Mouse (Mus musculus): ENCODE measurements around the gene Rpl41. TPM values are rescaled to one million over a fixed set of nuclear protein-coding genes. Genes with fewer than 3 reads are reported as not detected.
A peak's percentile ranks its signal among the peaks of the same experiment; 100 is the strongest.

Gene Rpl41
- total and polyA plus RNA-seq, 2 experiments from 2014 or later, result 617 to 2,108 TPM

- Histone ChIP-seq H3K27ac (ENCODE audit: low read depth) (no peak overlapping the region), H3K27me3 (ENCODE audit: control insufficient read depth, insufficient read depth, low read length) (no peaks in the 10 kb centered on the region), H3K4me1 (ENCODE audit: control insufficient read depth, insufficient read depth) (no peaks in the 10 kb centered on the region), H3K36me3 (replicated peaks; ENCODE audit: control insufficient read depth, insufficient read depth, low read length) (peaks cover 14% of the 10 kb centered on the region; the same call in 1 of the 2 replicates), H3K9me3 (replicated peaks; ENCODE audit: control insufficient read depth, low read length) (no peaks in the 10 kb centered on the region), H3K4me2 (ENCODE audit: low read depth, low read length) (no peak overlapping the region), H3K9ac (replicated peaks; ENCODE audit: low read depth, low read length) (no peak overlapping the region), H3K4me3 (ENCODE audit: low read depth, low read length) (no peak overlapping the region)
- WGBS, result 87% methylated on average over 2 of the region's 2 CpGs
- DNase-seq (ENCODE audit: low spot score), result no peak
- TF ChIP-seq CTCF (IDR thresholded peaks at IDR 0.05; ENCODE audit: low read depth) (peak; percentile 10; the same call in 1 of the 2 replicates), EP300 (IDR thresholded peaks at IDR 0.05; ENCODE audit: low read depth) (no peak)
- ATAC-seq (ENCODE audit: insufficient read depth, low read depth), result no peak
These were observed 26.0 kb upstream of the Rpl41 start for GRCm38 (mm10) chr10:128575063-128575462.

- under 1% methylated on average over 58 of the region's 58 CpGs for WGBS
- Histone ChIP-seq H3K36me3 (replicated peaks; ENCODE audit: control insufficient read depth, insufficient read depth, low read length) (peaks cover 33% of the 10 kb centered on the region), H3K9ac (replicated peaks; ENCODE audit: low read depth, low read length) (peak within 1 kb of the TSS; percentile 91), H3K4me2 (ENCODE audit: low read depth, low read length) (peak within 1 kb of the TSS; percentile 92), H3K9me3 (replicated peaks; ENCODE audit: control insufficient read depth, low read length) (no peaks in the 10 kb centered on the region), H3K4me3 (ENCODE audit: low read depth, low read length) (peak within 1 kb of the TSS; percentile 94), H3K27ac (ENCODE audit: low read depth) (peak within 1 kb of the TSS; percentile 89), H3K4me1 (ENCODE audit: control insufficient read depth, insufficient read depth) (peaks cover 8% of the 10 kb centered on the region; the same call in 1 of the 2 replicates), H3K27me3 (ENCODE audit: control insufficient read depth, insufficient read depth, low read length) (no peaks in the 10 kb centered on the region)
- TF ChIP-seq CTCF (IDR thresholded peaks at IDR 0.05; ENCODE audit: low read depth), result 0 out of 2 replicates have a peak, but pooled peaks have one; percentile 7
- peak; percentile 44; the same call in 1 of the 2 replicates for TF ChIP-seq EP300 (IDR thresholded peaks at IDR 0.05; ENCODE audit: low read depth)
- ATAC-seq (ENCODE audit: insufficient read depth, low read depth) (peak; percentile 96), DNase-seq (ENCODE audit: low spot score) (peak; percentile 99)
These were observed 16.9 kb upstream of the Rpl41 start, which contains the start of gene Pa2g4 for GRCm38 (mm10) chr10:128565788-128566531. Gene Pa2g4 (minus strand): TSS chr10:128565987.

GRCm38 (mm10) chr10:128565206-128565787 lies 16.2 kb upstream of the Rpl41 start:
- WGBS, result under 1% methylated on average over 43 of the region's 46 CpGs
- Histone ChIP-seq H3K9me3 (replicated peaks; ENCODE audit: control insufficient read depth, low read length) (no peaks in the 10 kb centered on the region), H3K4me1 (ENCODE audit: control insufficient read depth, insufficient read depth) (peaks cover 8% of the 10 kb centered on the region; the same call in 1 of the 2 replicates), H3K36me3 (replicated peaks; ENCODE audit: control insufficient read depth, insufficient read depth, low read length) (peaks cover 40% of the 10 kb centered on the region), H3K27ac (ENCODE audit: low read depth) (peak overlapping the region; percentile 89), H3K4me3 (ENCODE audit: low read depth, low read length) (peak overlapping the region; percentile 94), H3K9ac (replicated peaks; ENCODE audit: low read depth, low read length) (peak overlapping the region; percentile 91), H3K4me2 (ENCODE audit: low read depth, low read length) (peak overlapping the region; percentile 92), H3K27me3 (ENCODE audit: control insufficient read depth, insufficient read depth, low read length) (no peaks in the 10 kb centered on the region)
- TF ChIP-seq EP300 (IDR thresholded peaks at IDR 0.05; ENCODE audit: low read depth) (no peak), CTCF (IDR thresholded peaks at IDR 0.05; ENCODE audit: low read depth) (no peak; the same call in 1 of the 2 replicates)
- ATAC-seq (ENCODE audit: insufficient read depth, low read depth), result peak; percentile 12
- DNase-seq (ENCODE audit: low spot score), result no peak

GRCm38 (mm10) chr10:128563544-128563943 lies 14.4 kb upstream of the Rpl41 start:
- Histone ChIP-seq H3K4me3 (ENCODE audit: low read depth, low read length) (no peak overlapping the region), H3K4me1 (ENCODE audit: control insufficient read depth, insufficient read depth) (peaks cover 8% of the 10 kb centered on the region; the same call in 1 of the 2 replicates), H3K9ac (replicated peaks; ENCODE audit: low read depth, low read length) (0 out of 2 replicates have a peak overlapping the region, but pooled peaks have one; percentile 17), H3K36me3 (replicated peaks; ENCODE audit: control insufficient read depth, insufficient read depth, low read length) (peaks cover 49% of the 10 kb centered on the region), H3K9me3 (replicated peaks; ENCODE audit: control insufficient read depth, low read length) (no peaks in the 10 kb centered on the region), H3K27ac (ENCODE audit: low read depth) (no peak overlapping the region), H3K27me3 (ENCODE audit: control insufficient read depth, insufficient read depth, low read length) (no peaks in the 10 kb centered on the region), H3K4me2 (ENCODE audit: low read depth, low read length) (no peak overlapping the region)
- no peak for DNase-seq (ENCODE audit: low spot score)
- WGBS, result 83% methylated on average over 6 of the region's 6 CpGs
- no peak for TF ChIP-seq CTCF (IDR thresholded peaks at IDR 0.05; ENCODE audit: low read depth)
- TF ChIP-seq EP300 (IDR thresholded peaks at IDR 0.05; ENCODE audit: low read depth), result no peak
- no peak for ATAC-seq (ENCODE audit: insufficient read depth, low read depth)

GRCm38 (mm10) chr10:128556963-128557362 lies 7.9 kb upstream of the Rpl41 start:
- Histone ChIP-seq H3K9ac (replicated peaks; ENCODE audit: low read depth, low read length) (no peak overlapping the region), H3K4me2 (ENCODE audit: low read depth, low read length) (no peak overlapping the region), H3K36me3 (replicated peaks; ENCODE audit: control insufficient read depth, insufficient read depth, low read length) (peaks cover 47% of the 10 kb centered on the region), H3K9me3 (replicated peaks; ENCODE audit: control insufficient read depth, low read length) (no peaks in the 10 kb centered on the region), H3K27me3 (ENCODE audit: control insufficient read depth, insufficient read depth, low read length) (no peaks in the 10 kb centered on the region), H3K4me1 (ENCODE audit: control insufficient read depth, insufficient read depth) (no peaks in the 10 kb centered on the region), H3K27ac (ENCODE audit: low read depth) (no peak overlapping the region), H3K4me3 (ENCODE audit: low read depth, low read length) (no peak overlapping the region)
- no peak for TF ChIP-seq CTCF (IDR thresholded peaks at IDR 0.05; ENCODE audit: low read depth)
- TF ChIP-seq EP300 (IDR thresholded peaks at IDR 0.05; ENCODE audit: low read depth), result no peak
- WGBS, result 79% methylated on average over 6 of the region's 6 CpGs
- no peak for DNase-seq (ENCODE audit: low spot score)
- no peak for ATAC-seq (ENCODE audit: insufficient read depth, low read depth)
